Mouse (Mus musculus): ENCODE data around the gene Wdr17.

The Wdr17 gene

GRCm38 (mm10) chr8:54886987-54887785 is at the start of gene Wdr17:
Gene Wdr17 (minus strand): TSS chr8:54887184.
- no peak for DNase-seq (ENCODE audit: extremely low read depth, low read depth, low spot score)

- DNase-seq (ENCODE audit: extremely low read depth, low read depth, low spot score), result no peak
Observed at GRCm38 (mm10) chr8:54932306-54932705, 45.3 kb upstream of the Wdr17 start.

- DNase-seq (ENCODE audit: extremely low read depth, low read depth, low spot score), result no peak
Observed at GRCm38 (mm10) chr8:54924936-54925335, 38.0 kb upstream of the Wdr17 start.

- no peak for DNase-seq (ENCODE audit: extremely low read depth, low read depth, low spot score)
Observed at GRCm38 (mm10) chr8:54922160-54922855, 35.3 kb upstream of the Wdr17 start.

GRCm38 (mm10) chr8:54917710-54918109 is 30.7 kb upstream of the Wdr17 start:
- DNase-seq (ENCODE audit: extremely low read depth, low read depth, low spot score), result no peak

- DNase-seq (ENCODE audit: extremely low read depth, low read depth, low spot score), result no peak
Observed at GRCm38 (mm10) chr8:54912891-54913290, 25.9 kb upstream of the Wdr17 start.

GRCm38 (mm10) chr8:54899444-54899843 is 12.5 kb upstream of the Wdr17 start:
- no peak for DNase-seq (ENCODE audit: extremely low read depth, low read depth, low spot score)

GRCm38 (mm10) chr8:54894637-54895322 is 7.8 kb upstream of the Wdr17 start:
- no peak for DNase-seq (ENCODE audit: extremely low read depth, low read depth, low spot score)

- no peak for DNase-seq (ENCODE audit: extremely low read depth, low read depth, low spot score)
Observed at GRCm38 (mm10) chr8:54894180-54894579, 7.2 kb upstream of the Wdr17 start.

GRCm38 (mm10) chr8:54886560-54886959 is 424 bp downstream of the Wdr17 start:
- DNase-seq (ENCODE audit: extremely low read depth, low read depth, low spot score), result no peak

- DNase-seq (ENCODE audit: extremely low read depth, low read depth, low spot score), result no peak
Observed at GRCm38 (mm10) chr8:54876458-54876857, 10.5 kb downstream of the Wdr17 start.

- DNase-seq (ENCODE audit: extremely low read depth, low read depth, low spot score), result no peak
Observed at GRCm38 (mm10) chr8:54864761-54865064, 22.3 kb downstream of the Wdr17 start.

- DNase-seq (ENCODE audit: extremely low read depth, low read depth, low spot score), result no peak
Observed at GRCm38 (mm10) chr8:54864038-54864760, 22.8 kb downstream of the Wdr17 start.

GRCm38 (mm10) chr8:54836029-54836959 is 50.7 kb downstream of the Wdr17 start:
- no peak for DNase-seq (ENCODE audit: extremely low read depth, low read depth, low spot score)

- no peak for DNase-seq (ENCODE audit: extremely low read depth, low read depth, low spot score)
Observed at GRCm38 (mm10) chr8:54829794-54830426, 57.1 kb downstream of the Wdr17 start.

- no peak for DNase-seq (ENCODE audit: extremely low read depth, low read depth, low spot score)
Observed at GRCm38 (mm10) chr8:54827974-54828373, 59.0 kb downstream of the Wdr17 start.

- DNase-seq (ENCODE audit: extremely low read depth, low read depth, low spot score), result no peak
Observed at GRCm38 (mm10) chr8:54822956-54823355, 64.0 kb downstream of the Wdr17 start.

GRCm38 (mm10) chr8:54818651-54819050 is 68.3 kb downstream of the Wdr17 start:
- DNase-seq (ENCODE audit: extremely low read depth, low read depth, low spot score), result no peak

GRCm38 (mm10) chr8:54808217-54808616 is 78.8 kb downstream of the Wdr17 start:
- no peak for DNase-seq (ENCODE audit: extremely low read depth, low read depth, low spot score)

- DNase-seq (ENCODE audit: extremely low read depth, low read depth, low spot score), result no peak
Observed at GRCm38 (mm10) chr8:54806173-54806572, 80.8 kb downstream of the Wdr17 start.

Data from fat pad, adult 2 months (tissue).